Mouse (Mus musculus) c-Kit-positive CD71-positive TER-119-positive erythroid progenitor cells, embryonic 14.5 days (primary cell): ENCODE data around the gene Vmn1r201.

Experiments
- DNase-seq: peaks from one replicate; pipeline ENCODE4 v3.0.0-alpha.2; 2013; ENCODE audit warnings: low spot score

Vmn1r201 gene

GRCm38 (mm10) chr13:22471623-22472022 is at the start of gene Vmn1r201:
Gene Vmn1r201 (plus strand): TSS chr13:22471923.
- DNase-seq, result no peak

GRCm38 (mm10) chr13:22455145-22455544 is 16.6 kb upstream of the Vmn1r201 start:
- DNase-seq, result no peak

- DNase-seq, result no peak
Measured at GRCm38 (mm10) chr13:22502431-22502830, 30.7 kb downstream of the Vmn1r201 start.

- DNase-seq, result no peak
Measured at GRCm38 (mm10) chr13:22505281-22505680, 33.6 kb downstream of the Vmn1r201 start, which contains the start of gene Vmn1r202. Gene Vmn1r202 (minus strand): TSS chr13:22505381.

GRCm38 (mm10) chr13:22517814-22518213 is 46.1 kb downstream of the Vmn1r201 start, which contains the start of gene Vmn1r203:
Gene Vmn1r203 (plus strand): TSS chr13:22518114.
- DNase-seq, result no peak
